In genomic region chr7:25619722-25619991, GRCm38 (mm10) we compare ENCODE assay signal across 8 mouse cellular contexts. TPM values are rescaled to one million over a fixed set of nuclear protein-coding genes. Genes with fewer than 3 reads are reported as not detected.
DNase-seq lines count a peak whose midpoint lies in the region; ATAC-seq and TF ChIP-seq lines count a peak whose summit lies in the region.

No protein-coding gene starts in this region.

- WGBS in heart, embryonic 12.5 days: 23% methylated on average over 5 of the region's 5 CpGs
- 19% methylated on average over 5 of the region's 5 CpGs for WGBS in forebrain, embryonic 12.5 days
- WGBS in liver, embryonic 13.5 days (ENCODE audit: insufficient replicate concordance): 19% methylated on average over 5 of the region's 5 CpGs

- no peaks in the 10 kb centered on the region for H3K27me3 ChIP-seq in heart, embryonic 12.5 days (replicated peaks)
- peaks cover 12% of the 10 kb centered on the region for H3K27me3 ChIP-seq in C2C12 (ENCODE audit: control insufficient read depth, insufficient read depth, insufficient read length)
- peaks cover 7% of the 10 kb centered on the region for H3K27me3 ChIP-seq in forebrain, embryonic 12.5 days
- no peaks in the 10 kb centered on the region for H3K27me3 ChIP-seq in liver, embryonic 13.5 days

- H3K9ac ChIP-seq in heart, embryonic 12.5 days: peak overlapping the region; percentile 36
- peak overlapping the region; percentile 53 for H3K9ac ChIP-seq in forebrain, embryonic 12.5 days
- peak overlapping the region; percentile 59 for H3K9ac ChIP-seq in liver, embryonic 13.5 days

- intact Hi-C loops in left cerebral cortex, postnatal 14 days (cut with DNase I): no loop called here

- no peaks in the 10 kb centered on the region for H3K9me3 ChIP-seq in heart, embryonic 12.5 days (replicated peaks)
- H3K9me3 ChIP-seq in forebrain, embryonic 12.5 days: no peaks in the 10 kb centered on the region
- no peaks in the 10 kb centered on the region for H3K9me3 ChIP-seq in liver, embryonic 13.5 days (replicated peaks)

- peak overlapping the region; percentile 57 for H3K4me3 ChIP-seq in heart, embryonic 12.5 days
- peak overlapping the region; percentile 45 for H3K4me3 ChIP-seq in C2C12 (ENCODE audit: insufficient read depth, poor library complexity, severe bottlenecking)
- H3K4me3 ChIP-seq in forebrain, embryonic 12.5 days (replicated peaks): peak overlapping the region; percentile 63
- H3K4me3 ChIP-seq in liver, embryonic 13.5 days (replicated peaks): peak overlapping the region; percentile 67

- no peak for DNase-seq in heart, postnatal 4 days
- no peak for DNase-seq in liver, embryonic 13.5 days
- DNase-seq in adrenal gland, postnatal 14 days: no peak
- no peak for DNase-seq in left cerebral cortex, postnatal 14 days (ENCODE audit: low spot score in 2 of 2)
- no peak for DNase-seq in adrenal gland, adult 2 months

- H3ac ChIP-seq in C2C12 (ENCODE audit: control insufficient read depth, insufficient read length, low read depth): peak overlapping the region; percentile 64

- H3K4me2 ChIP-seq in heart, embryonic 12.5 days: peak overlapping the region; percentile 74
- peak overlapping the region; percentile 69 for H3K4me2 ChIP-seq in forebrain, embryonic 12.5 days
- peak overlapping the region; percentile 73 for H3K4me2 ChIP-seq in liver, embryonic 13.5 days

- H3K79me2 ChIP-seq in C2C12 (ENCODE audit: control insufficient read depth, insufficient read depth): no peaks in the 10 kb centered on the region

- no peaks in the 10 kb centered on the region for H3K79me3 ChIP-seq in C2C12 (ENCODE audit: low read depth)

- ATAC-seq in heart, embryonic 12.5 days (ENCODE audit: insufficient number of reproducible peaks, low FRiP score): no peak
- ATAC-seq in forebrain, embryonic 12.5 days (ENCODE audit: low FRiP score): no peak
- ATAC-seq in liver, embryonic 13.5 days (ENCODE audit: low read depth): no peak

- H3K36me3 ChIP-seq in heart, embryonic 12.5 days: peaks cover 38% of the 10 kb centered on the region
- no peaks in the 10 kb centered on the region for H3K36me3 ChIP-seq in C2C12 (ENCODE audit: control insufficient read depth, insufficient read depth)
- 0 out of 2 replicates have a peak, but pooled peaks cover 8% of the 10 kb centered on the region for H3K36me3 ChIP-seq in forebrain, embryonic 12.5 days (replicated peaks)
- H3K36me3 ChIP-seq in liver, embryonic 13.5 days: peaks cover 14% of the 10 kb centered on the region; the same call in 1 of the 2 replicates

- H3K27ac ChIP-seq in heart, embryonic 12.5 days (ENCODE audit: poor library complexity, severe bottlenecking): no peak overlapping the region
- H3K27ac ChIP-seq in forebrain, embryonic 12.5 days: no peak overlapping the region
- no peak overlapping the region for H3K27ac ChIP-seq in liver, embryonic 13.5 days

- peaks cover 14% of the 10 kb centered on the region; the same call in 1 of the 2 replicates for H3K4me1 ChIP-seq in heart, embryonic 12.5 days (replicated peaks)
- peaks cover 12% of the 10 kb centered on the region; the same call in 1 of the 2 replicates for H3K4me1 ChIP-seq in forebrain, embryonic 12.5 days
- H3K4me1 ChIP-seq in liver, embryonic 13.5 days (replicated peaks): peaks cover 24% of the 10 kb centered on the region

- TF ChIP-seq CTCF in C2C12 (IDR thresholded peaks at IDR 0.05; ENCODE audit: control insufficient read depth, insufficient read depth, insufficient read length): no peak

TF ChIP-seq in C2C12, 6 proteins besides CTCF, POLR2A, EP300 and RAD21:
- no peak for TF ChIP-seq MAX (IDR thresholded peaks at IDR 0.05)
- no peak for TF ChIP-seq FOSL1 (IDR thresholded peaks at IDR 0.05; ENCODE audit: insufficient read depth, low read length, poor library complexity, severe bottlenecking)
- no peak for TF ChIP-seq MYOD1 (IDR thresholded peaks at IDR 0.05; ENCODE audit: control insufficient read depth, insufficient read length, low read depth)
- TF ChIP-seq CEBPB (IDR thresholded peaks at IDR 0.05; ENCODE audit: low read depth): no peak
- no peak for TF ChIP-seq MYOG (IDR thresholded peaks at IDR 0.05; ENCODE audit: control insufficient read depth, extremely low read depth, insufficient read length)
- TF ChIP-seq USF1 (IDR thresholded peaks at IDR 0.05; ENCODE audit: low read depth): no peak
TF ChIP-seq in C2C12: peak in this region for 0.

RNA-seq across cellular contexts. Expression of gene Dmac2, which starts 0.4 kb away (rescaled TPM):
- 55.3 and 56.2 TPM in 2 replicates for polyA plus RNA-seq in heart, embryonic 12.5 days (2016; fragmentation: Nextera tagmentation; extraction: Ambion mirVana)
- total RNA-seq in heart, postnatal 4 days (2021): 10 to 100 TPM; 46.1 to 49.5 TPM
- 12.2 TPM for polyA plus RNA-seq in C2C12 (2012; fragmentation: generic; extraction: Trizol)
- 24.0 and 25.1 TPM in 2 replicates for polyA plus RNA-seq in forebrain, embryonic 12.5 days (2016; fragmentation: Nextera tagmentation; extraction: Ambion mirVana)
- 10.4 and 11.3 TPM in 2 replicates for polyA plus RNA-seq in liver, embryonic 13.5 days (2015; fragmentation: Nextera tagmentation; extraction: Ambion mirVana)
- total RNA-seq in adrenal gland, postnatal 14 days (2021): 37.4 and 43.7 TPM in 2 replicates
- 10 to 100 TPM; 35.7 to 39.6 TPM for total RNA-seq in left cerebral cortex, postnatal 14 days (2021)
- 10 to 100 TPM; 21.4 to 35.3 TPM for total RNA-seq in adrenal gland, adult 2 months (2021)
- polyA plus RNA-seq in adrenal gland, adult 2 months (2012; rRNA removed): 54.0 and 54.5 TPM in 2 replicates

RNA-seq across cellular contexts. Expression of gene Erich4, which starts 4.0 kb away (rescaled TPM):
- not detected in 2 replicates for polyA plus RNA-seq in heart, embryonic 12.5 days (2016; fragmentation: Nextera tagmentation; extraction: Ambion mirVana)
- not detected for total RNA-seq in heart, postnatal 4 days (2021)
- polyA plus RNA-seq in C2C12 (2012; fragmentation: generic; extraction: Trizol): not detected
- not detected in 2 replicates for polyA plus RNA-seq in forebrain, embryonic 12.5 days (2016; fragmentation: Nextera tagmentation; extraction: Ambion mirVana)
- polyA plus RNA-seq in liver, embryonic 13.5 days (2015; fragmentation: Nextera tagmentation; extraction: Ambion mirVana): 0.32 TPM in 2 replicates
- total RNA-seq in adrenal gland, postnatal 14 days (2021): not detected in 2 replicates
- not detected for total RNA-seq in left cerebral cortex, postnatal 14 days (2021)
- not detected for total RNA-seq in adrenal gland, adult 2 months (2021)
- not detected in 2 replicates for polyA plus RNA-seq in adrenal gland, adult 2 months (2012; rRNA removed)

RNA-seq across cellular contexts. Expression of gene B3gnt8, which starts 6.8 kb away (rescaled TPM):
- polyA plus RNA-seq in heart, embryonic 12.5 days (2016; fragmentation: Nextera tagmentation; extraction: Ambion mirVana): 6.2 and 7.1 TPM in 2 replicates
- total RNA-seq in heart, postnatal 4 days (2021): 1 to 10 TPM; 2.2 to 3.0 TPM
- 0.96 TPM for polyA plus RNA-seq in C2C12 (2012; fragmentation: generic; extraction: Trizol)
- 0.70 and 0.79 TPM in 2 replicates for polyA plus RNA-seq in forebrain, embryonic 12.5 days (2016; fragmentation: Nextera tagmentation; extraction: Ambion mirVana)
- polyA plus RNA-seq in liver, embryonic 13.5 days (2015; fragmentation: Nextera tagmentation; extraction: Ambion mirVana): 2.1 and 2.2 TPM in 2 replicates
- 3.6 and 6.2 TPM in 2 replicates for total RNA-seq in adrenal gland, postnatal 14 days (2021)
- 1 to 10 TPM in 1 of 2 experiments, under 1 TPM in 1; 0.91 to 1.0 TPM for total RNA-seq in left cerebral cortex, postnatal 14 days (2021)
- total RNA-seq in adrenal gland, adult 2 months (2021): 1 to 10 TPM; 1.8 to 4.5 TPM
- polyA plus RNA-seq in adrenal gland, adult 2 months (2012; rRNA removed): 11.8 and 13.0 TPM in 2 replicates

RNA-seq across cellular contexts. Expression of gene Bckdha, which starts 39.1 kb away (rescaled TPM):
- polyA plus RNA-seq in heart, embryonic 12.5 days (2016; fragmentation: Nextera tagmentation; extraction: Ambion mirVana): 48.1 and 52.9 TPM in 2 replicates
- total RNA-seq in heart, postnatal 4 days (2021): 10 to 100 TPM; 46.7 to 59.4 TPM
- 21.3 TPM for polyA plus RNA-seq in C2C12 (2012; fragmentation: generic; extraction: Trizol)
- polyA plus RNA-seq in forebrain, embryonic 12.5 days (2016; fragmentation: Nextera tagmentation; extraction: Ambion mirVana): 36.1 and 38.1 TPM in 2 replicates
- 20.0 and 21.6 TPM in 2 replicates for polyA plus RNA-seq in liver, embryonic 13.5 days (2015; fragmentation: Nextera tagmentation; extraction: Ambion mirVana)
- 255 and 258 TPM in 2 replicates for total RNA-seq in adrenal gland, postnatal 14 days (2021)
- 10 to 100 TPM; 32.0 to 32.7 TPM for total RNA-seq in left cerebral cortex, postnatal 14 days (2021)
- total RNA-seq in adrenal gland, adult 2 months (2021): 100 to 1,000 TPM; 207 to 217 TPM
- 626 and 697 TPM in 2 replicates for polyA plus RNA-seq in adrenal gland, adult 2 months (2012; rRNA removed)

RNA-seq across cellular contexts. Expression of gene Exosc5, which starts 39.3 kb away (rescaled TPM):
- polyA plus RNA-seq in heart, embryonic 12.5 days (2016; fragmentation: Nextera tagmentation; extraction: Ambion mirVana): 35.3 and 37.2 TPM in 2 replicates
- 10 to 100 TPM; 18.8 to 19.6 TPM for total RNA-seq in heart, postnatal 4 days (2021)
- 53.2 TPM for polyA plus RNA-seq in C2C12 (2012; fragmentation: generic; extraction: Trizol)
- 49.8 and 51.1 TPM in 2 replicates for polyA plus RNA-seq in forebrain, embryonic 12.5 days (2016; fragmentation: Nextera tagmentation; extraction: Ambion mirVana)
- polyA plus RNA-seq in liver, embryonic 13.5 days (2015; fragmentation: Nextera tagmentation; extraction: Ambion mirVana): 62.3 and 68.8 TPM in 2 replicates
- total RNA-seq in adrenal gland, postnatal 14 days (2021): 43.3 and 53.2 TPM in 2 replicates
- total RNA-seq in left cerebral cortex, postnatal 14 days (2021): 10 to 100 TPM; 22.6 to 23.9 TPM
- total RNA-seq in adrenal gland, adult 2 months (2021): 10 to 100 TPM; 42.5 to 44.0 TPM
- polyA plus RNA-seq in adrenal gland, adult 2 months (2012; rRNA removed): 121 and 124 TPM in 2 replicates
